Mouse (Mus musculus) frontal cortex, adult 2 months (tissue): ENCODE measurements around the gene Nup210l. TPM values are rescaled to one million over a fixed set of nuclear protein-coding genes. Genes with fewer than 3 reads are reported as not detected.

ENCODE experiments used
- DNase-seq, 2 experiments: peaks; one replicate each; pipeline ENCODE4 v3.0.0; 2022; ENCODE audit warnings: low spot score in 1 of 2; ENCODE audit errors: extremely low spot score in 1 of 2
- polyA plus RNA-seq: library from polyadenylated mRNA; depleted of rRNA; stranded (reverse); fragments of >200 nt; gene quantifications from 2 replicates; pipeline ENCODE4 v1.2.3, GENCODE M21; 2012; rRNA removed

Nup210l gene
- polyA plus RNA-seq, 1 experiment, result 0.40 TPM

- DNase-seq, result peak; percentile 97 to 98
These were observed 149.9 kb downstream of the Nup210l start, which contains the start of gene Crtc2 for GRCm38 (mm10) chr3:90253653-90254418. Crtc2 (plus strand) TSS chr3:90254163.

DNA sequence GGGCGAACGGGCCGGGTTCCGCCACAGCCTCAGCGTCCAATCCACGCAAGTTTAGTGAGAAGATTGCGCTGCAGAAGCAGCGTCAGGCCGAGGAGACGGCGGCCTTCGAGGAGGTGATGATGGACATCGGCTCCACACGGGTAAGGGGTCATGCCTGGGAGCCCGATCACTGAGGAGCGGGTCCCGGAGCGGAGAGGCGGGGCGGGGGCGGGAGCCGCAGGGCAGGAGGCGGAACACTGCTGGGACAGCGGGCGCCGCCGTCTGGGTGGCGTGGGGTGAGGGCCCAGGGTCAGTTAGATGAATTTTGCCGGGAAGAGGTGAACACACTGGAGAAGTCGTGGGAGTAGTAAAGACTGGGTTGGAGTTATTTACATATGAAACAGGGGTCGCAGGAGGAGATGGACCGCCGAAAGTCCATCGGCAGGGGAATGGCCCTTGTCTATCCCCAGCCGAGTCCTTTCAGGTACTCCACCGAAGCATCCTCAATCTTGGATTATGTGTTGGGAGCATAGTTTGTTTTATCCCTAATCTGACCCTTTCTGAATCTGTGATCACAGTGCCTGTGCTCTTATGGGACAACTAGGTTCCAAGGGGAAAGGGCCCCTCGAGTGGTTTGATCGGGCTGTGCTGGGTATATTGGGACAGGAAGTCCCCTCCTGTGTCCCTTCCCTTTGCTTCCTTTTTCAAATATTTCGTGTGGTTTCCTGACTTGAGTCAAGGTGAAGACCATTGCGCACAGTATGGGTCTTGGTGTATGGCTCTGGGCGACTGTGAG lies 150.7 kb downstream of the Nup210l start:
- no peak for DNase-seq

- no peak for DNase-seq
These were observed 151.2 kb downstream of the Nup210l start for GRCm38 (mm10) chr3:90255194-90255565.

- no peak for DNase-seq
These were observed 151.9 kb downstream of the Nup210l start for GRCm38 (mm10) chr3:90255784-90256353.

DNA sequence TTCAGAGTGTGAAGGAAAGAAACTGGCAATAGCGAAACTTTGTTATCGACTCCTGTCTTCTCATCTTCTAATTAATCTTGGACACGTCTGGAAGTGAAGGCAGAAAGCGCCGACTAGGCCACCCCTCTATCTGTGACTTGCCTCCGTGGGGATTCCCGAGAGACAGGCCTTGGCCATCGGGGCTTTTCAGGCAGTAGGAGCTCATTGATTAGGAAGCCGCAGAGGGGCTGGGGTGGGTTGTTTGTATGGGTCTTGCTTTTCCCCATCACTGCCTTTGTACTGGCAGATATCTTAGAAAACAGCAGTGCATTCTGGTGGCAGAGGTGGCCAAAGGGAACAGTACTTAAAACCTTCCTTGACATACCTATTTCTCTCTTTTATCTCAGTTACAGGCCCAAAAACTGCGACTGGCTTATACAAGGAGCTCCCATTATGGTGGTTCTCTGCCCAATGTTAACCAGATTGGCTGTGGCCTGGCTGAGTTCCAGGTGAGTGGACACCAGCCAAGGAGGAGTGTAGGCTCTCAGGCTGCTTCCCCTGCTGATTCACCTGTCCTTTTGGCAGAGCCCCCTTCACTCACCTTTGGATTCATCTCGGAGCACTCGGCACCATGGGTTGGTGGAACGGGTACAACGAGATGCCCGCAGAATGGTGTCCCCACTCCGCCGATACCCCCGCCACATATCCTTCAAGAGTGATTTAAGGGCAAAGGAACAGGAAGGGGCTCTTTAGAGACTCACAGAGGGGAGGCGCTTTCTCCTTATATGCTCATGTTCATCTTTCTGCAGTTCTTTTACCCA lies 153.0 kb downstream of the Nup210l start:
- no peak for DNase-seq

GRCm38 (mm10) chr3:90258521-90258920 lies 154.6 kb downstream of the Nup210l start:
- DNase-seq, result no peak

Other genes with a start within 250 kb of the Nup210l start
- 1.7 and 2.3 TPM in 2 replicates for gene Il6ra, start 190.9 kb upstream of the Nup210l start, polyA plus RNA-seq
- 104 and 105 TPM in 2 replicates for gene Atp8b2, start 140.6 kb upstream of the Nup210l start, polyA plus RNA-seq
- gene Hax1, start 105.4 kb upstream of the Nup210l start, polyA plus RNA-seq, result 88.0 and 96.1 TPM in 2 replicates
- gene 4933434E20Rik, start 52.5 kb upstream of the Nup210l start, polyA plus RNA-seq, result 93.9 and 94.1 TPM in 2 replicates
- gene Ubap2l, start 51.5 kb upstream of the Nup210l start, polyA plus RNA-seq, result 106 and 121 TPM in 2 replicates
- 166 and 178 TPM in 2 replicates for gene Tpm3, start 31.5 kb upstream of the Nup210l start, polyA plus RNA-seq
- 971 and 1,230 TPM in 2 replicates for gene Rps27, start 109.5 kb downstream of the Nup210l start, polyA plus RNA-seq
- 11.2 TPM in 2 replicates for gene Rab13, start 109.6 kb downstream of the Nup210l start, polyA plus RNA-seq
- gene Jtb, start 127.5 kb downstream of the Nup210l start, polyA plus RNA-seq, result 52.7 and 57.6 TPM in 2 replicates
- gene Creb3l4, start 139.4 kb downstream of the Nup210l start, polyA plus RNA-seq, result 0.29 and 0.38 TPM in 2 replicates
- 33.7 and 36.1 TPM in 2 replicates for gene Slc39a1, start 144.0 kb downstream of the Nup210l start, polyA plus RNA-seq
- 55.0 and 58.0 TPM in 2 replicates for gene Crtc2, start 150.0 kb downstream of the Nup210l start, polyA plus RNA-seq
- gene Dennd4b, start 161.1 kb downstream of the Nup210l start, polyA plus RNA-seq, result 38.1 and 43.1 TPM in 2 replicates
- 33.4 and 38.4 TPM in 2 replicates for gene Gatad2b, start 189.0 kb downstream of the Nup210l start, polyA plus RNA-seq